Mouse (Mus musculus): Measurements from ENCODE around the gene Ackr3. TPM values are rescaled to one million over a fixed set of nuclear protein-coding genes. Genes with fewer than 3 reads are reported as not detected.

Ackr3 gene
- total and polyA plus RNA-seq, 3 experiments: 0.11 TPM; not detected in 2

DNA sequence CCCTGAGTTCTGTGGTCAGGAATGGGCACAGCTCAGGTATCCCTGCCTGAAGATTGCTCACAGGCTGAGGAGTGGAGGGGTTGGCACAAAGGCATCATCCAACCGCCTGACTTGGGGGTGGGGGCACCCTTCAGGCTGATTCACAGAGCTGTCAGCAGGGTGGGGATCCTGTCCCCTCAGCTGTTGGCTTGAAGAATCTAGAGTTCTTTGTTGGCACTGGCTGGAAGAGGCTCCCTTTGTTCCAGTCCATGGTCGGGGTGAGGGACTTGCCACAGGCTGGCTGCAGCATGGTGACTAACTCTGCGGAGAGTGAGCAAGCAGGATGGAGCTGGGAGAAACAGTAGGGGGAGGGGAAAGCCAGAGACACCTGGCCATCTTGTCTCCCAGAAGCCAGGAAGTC lies 39.5 kb upstream of the Ackr3 start:
- H3K4me3 ChIP-seq (ENCODE audit: low read depth, low read length): no peak overlapping the region
- no peak for DNase-seq (ENCODE audit: low spot score)

DNA sequence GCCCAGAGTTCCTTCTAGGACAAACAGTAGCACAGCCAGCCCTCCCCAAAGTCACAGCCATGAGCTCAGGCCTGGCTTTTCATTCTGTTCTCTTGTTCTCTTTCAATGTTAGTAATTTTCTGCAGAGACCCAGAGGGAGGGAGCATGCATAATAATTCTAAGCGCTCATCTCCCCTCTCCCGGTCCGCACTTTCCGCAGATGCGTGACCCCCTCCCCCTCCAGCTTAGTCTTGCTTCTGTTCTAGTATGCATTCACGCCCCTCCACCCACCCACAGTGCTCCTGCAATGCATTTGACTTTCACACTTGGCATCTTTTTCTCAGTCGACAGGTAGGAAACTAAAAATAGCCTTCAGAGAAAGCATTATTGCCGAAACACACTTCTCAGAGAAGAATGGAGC lies 29.4 kb upstream of the Ackr3 start:
- ATAC-seq (ENCODE audit: extremely low read depth, insufficient number of reproducible peaks, low FRiP score, poor library complexity, severe bottlenecking) (no peak), DNase-seq (ENCODE audit: low spot score) (no peak)
- Histone ChIP-seq H3K4me3 (ENCODE audit: low read depth, low read length) (no peak overlapping the region), H3K27me3 (ENCODE audit: insufficient read depth, low read length) (no peaks in the 10 kb centered on the region), H3K36me3 (replicated peaks) (no peaks in the 10 kb centered on the region), H3K9me3 (replicated peaks) (peaks cover 85% of the 10 kb centered on the region), H3K4me1 (ENCODE audit: insufficient read depth, low read depth, low read length) (no peaks in the 10 kb centered on the region)
- TF ChIP-seq TAL1 (conservative IDR thresholded peaks at IDR 0.05; ENCODE audit: low read depth, low read length) (no peak), CTCF (IDR thresholded peaks at IDR 0.05; ENCODE audit: low read depth, low read length) (no peak), GATA2 (IDR thresholded peaks at IDR 0.05; ENCODE audit: borderline replicate concordance, low read depth, low read length) (no peak), POLR2AphosphoS5 (IDR thresholded peaks at IDR 0.05; ENCODE audit: insufficient replicate concordance, low read depth, low read length) (no peak), GATA1 (IDR thresholded peaks at IDR 0.05; ENCODE audit: borderline replicate concordance, low read length) (no peak)

More for the DNA sequence above, 39.5 kb upstream of the Ackr3 start:
- Histone ChIP-seq H3K9me3 (replicated peaks) (peaks cover 89% of the 10 kb centered on the region), H3K4me1 (ENCODE audit: insufficient read depth, low read depth, low read length) (no peaks in the 10 kb centered on the region), H3K36me3 (replicated peaks) (no peaks in the 10 kb centered on the region), H3K27me3 (ENCODE audit: insufficient read depth, low read length) (no peaks in the 10 kb centered on the region)
- no peak for ATAC-seq (ENCODE audit: extremely low read depth, insufficient number of reproducible peaks, low FRiP score, poor library complexity, severe bottlenecking)
- no peak for TF ChIP-seq CTCF (IDR thresholded peaks at IDR 0.05; ENCODE audit: low read depth, low read length)
- TF ChIP-seq POLR2AphosphoS5 (IDR thresholded peaks at IDR 0.05; ENCODE audit: insufficient replicate concordance, low read depth, low read length): no peak
- no peak for TF ChIP-seq GATA1 (IDR thresholded peaks at IDR 0.05; ENCODE audit: borderline replicate concordance, low read length)
- TF ChIP-seq GATA2 (IDR thresholded peaks at IDR 0.05; ENCODE audit: borderline replicate concordance, low read depth, low read length): no peak
- no peak for TF ChIP-seq TAL1 (conservative IDR thresholded peaks at IDR 0.05; ENCODE audit: low read depth, low read length)

DNA sequence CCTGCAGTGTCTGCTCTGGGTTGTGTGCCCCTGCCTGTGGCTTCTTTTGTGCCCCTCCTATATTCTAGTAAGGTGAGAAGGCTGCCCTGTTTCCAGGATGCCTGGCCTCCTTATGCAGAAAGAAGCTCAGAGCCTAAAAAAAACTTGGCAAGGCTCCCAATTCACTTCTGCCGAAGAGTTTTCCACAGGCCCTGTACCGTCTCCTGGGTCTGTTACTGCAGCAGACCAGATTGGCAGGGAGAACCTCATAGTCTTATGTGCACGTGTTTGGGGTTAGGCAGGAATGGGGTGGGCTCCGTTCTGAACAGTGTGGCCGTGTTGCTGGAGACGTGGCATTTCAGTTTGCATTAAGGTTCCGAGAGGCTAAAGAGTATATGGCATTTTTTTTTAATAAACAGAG lies 27.6 kb upstream of the Ackr3 start:
- TF ChIP-seq CTCF (IDR thresholded peaks at IDR 0.05; ENCODE audit: low read depth, low read length) (no peak), GATA2 (IDR thresholded peaks at IDR 0.05; ENCODE audit: borderline replicate concordance, low read depth, low read length) (no peak), GATA1 (IDR thresholded peaks at IDR 0.05; ENCODE audit: borderline replicate concordance, low read length) (no peak), TAL1 (conservative IDR thresholded peaks at IDR 0.05; ENCODE audit: low read depth, low read length) (no peak), POLR2AphosphoS5 (IDR thresholded peaks at IDR 0.05; ENCODE audit: insufficient replicate concordance, low read depth, low read length) (no peak)
- no peak for DNase-seq (ENCODE audit: low spot score)
- ATAC-seq (ENCODE audit: extremely low read depth, insufficient number of reproducible peaks, low FRiP score, poor library complexity, severe bottlenecking): no peak
- H3K4me3 ChIP-seq (ENCODE audit: low read depth, low read length): no peak overlapping the region
- no peaks in the 10 kb centered on the region for H3K27me3 ChIP-seq (ENCODE audit: insufficient read depth, low read length)
- peaks cover 89% of the 10 kb centered on the region for H3K9me3 ChIP-seq (replicated peaks)
- no peaks in the 10 kb centered on the region for H3K36me3 ChIP-seq (replicated peaks)
- H3K4me1 ChIP-seq (ENCODE audit: insufficient read depth, low read depth, low read length): no peaks in the 10 kb centered on the region

DNA sequence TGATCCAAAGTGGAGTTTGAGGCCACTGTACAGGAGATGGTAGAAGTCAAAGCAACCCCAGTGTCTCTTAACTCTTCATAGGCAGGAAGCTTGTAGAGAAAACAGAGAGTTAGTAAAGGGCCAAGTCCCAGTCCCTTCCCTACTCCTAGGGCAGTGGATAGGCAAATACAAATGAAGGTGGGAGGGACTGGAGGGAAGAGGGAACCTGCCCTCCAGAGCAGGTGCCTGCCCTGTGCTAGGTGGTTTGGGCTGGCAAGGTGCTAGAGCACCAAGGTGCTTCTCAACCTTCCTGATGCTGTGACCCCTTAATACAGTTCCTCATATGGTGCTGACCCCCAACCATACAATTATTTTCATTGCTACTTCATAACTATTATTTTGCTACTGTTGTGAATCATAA lies 26.2 kb upstream of the Ackr3 start:
- Histone ChIP-seq H3K9me3 (replicated peaks) (peaks cover 88% of the 10 kb centered on the region), H3K27me3 (ENCODE audit: insufficient read depth, low read length) (no peaks in the 10 kb centered on the region), H3K36me3 (replicated peaks) (no peaks in the 10 kb centered on the region), H3K4me3 (ENCODE audit: low read depth, low read length) (no peak overlapping the region), H3K4me1 (ENCODE audit: insufficient read depth, low read depth, low read length) (no peaks in the 10 kb centered on the region)
- ATAC-seq (ENCODE audit: extremely low read depth, insufficient number of reproducible peaks, low FRiP score, poor library complexity, severe bottlenecking): no peak
- DNase-seq (ENCODE audit: low spot score): no peak
- no peak for TF ChIP-seq POLR2AphosphoS5 (IDR thresholded peaks at IDR 0.05; ENCODE audit: insufficient replicate concordance, low read depth, low read length)
- TF ChIP-seq GATA2 (IDR thresholded peaks at IDR 0.05; ENCODE audit: borderline replicate concordance, low read depth, low read length): no peak
- TF ChIP-seq CTCF (IDR thresholded peaks at IDR 0.05; ENCODE audit: low read depth, low read length): no peak
- TF ChIP-seq GATA1 (IDR thresholded peaks at IDR 0.05; ENCODE audit: borderline replicate concordance, low read length): no peak
- TF ChIP-seq TAL1 (conservative IDR thresholded peaks at IDR 0.05; ENCODE audit: low read depth, low read length): no peak

DNA sequence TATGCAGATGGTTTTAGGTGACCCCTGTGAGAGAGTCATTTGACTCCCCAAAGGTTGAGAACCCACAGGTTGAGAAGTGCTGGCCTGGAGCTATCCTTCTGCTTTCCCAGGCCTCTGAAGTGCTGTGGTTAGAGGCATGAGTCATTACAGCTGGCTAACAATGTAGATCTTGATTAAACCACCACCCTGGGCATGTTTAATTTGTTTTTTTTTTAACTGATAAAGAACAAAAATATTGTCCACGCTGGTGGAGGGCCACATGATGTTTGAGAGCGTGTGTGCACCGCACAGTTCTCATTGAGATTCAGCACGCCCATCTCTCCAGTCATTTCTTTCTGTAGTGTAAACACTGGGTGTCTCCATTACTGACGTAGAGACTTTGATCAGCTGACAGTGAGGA lies 25.8 kb upstream of the Ackr3 start:
- Histone ChIP-seq H3K27me3 (ENCODE audit: insufficient read depth, low read length) (no peaks in the 10 kb centered on the region), H3K36me3 (replicated peaks) (no peaks in the 10 kb centered on the region), H3K9me3 (replicated peaks) (peaks cover 87% of the 10 kb centered on the region), H3K4me3 (ENCODE audit: low read depth, low read length) (no peak overlapping the region), H3K4me1 (ENCODE audit: insufficient read depth, low read depth, low read length) (no peaks in the 10 kb centered on the region)
- no peak for ATAC-seq (ENCODE audit: extremely low read depth, insufficient number of reproducible peaks, low FRiP score, poor library complexity, severe bottlenecking)
- no peak for DNase-seq (ENCODE audit: low spot score)
- TF ChIP-seq POLR2AphosphoS5 (IDR thresholded peaks at IDR 0.05; ENCODE audit: insufficient replicate concordance, low read depth, low read length) (no peak), GATA1 (IDR thresholded peaks at IDR 0.05; ENCODE audit: borderline replicate concordance, low read length) (no peak), TAL1 (conservative IDR thresholded peaks at IDR 0.05; ENCODE audit: low read depth, low read length) (no peak), GATA2 (IDR thresholded peaks at IDR 0.05; ENCODE audit: borderline replicate concordance, low read depth, low read length) (no peak), CTCF (IDR thresholded peaks at IDR 0.05; ENCODE audit: low read depth, low read length) (no peak)

DNA sequence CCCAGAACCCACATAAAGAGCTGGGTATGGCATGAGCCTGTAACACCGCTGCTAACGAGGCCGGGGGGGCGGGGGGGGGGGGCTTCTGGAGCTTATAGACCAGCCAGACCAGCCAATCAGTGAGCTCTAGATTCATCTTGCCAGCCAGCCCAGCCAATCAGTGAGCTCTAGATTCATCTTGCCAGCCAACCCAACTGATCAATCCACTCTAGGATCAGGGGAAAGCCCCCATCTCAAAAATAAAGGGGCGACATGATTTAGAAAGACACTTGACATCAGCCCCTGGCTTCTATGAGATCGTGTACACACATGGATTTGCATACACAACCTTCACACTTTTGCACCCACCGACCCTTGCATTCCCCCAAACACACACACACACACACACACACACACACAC lies 23.3 kb upstream of the Ackr3 start:
- TF ChIP-seq CTCF (IDR thresholded peaks at IDR 0.05; ENCODE audit: low read depth, low read length) (no peak), POLR2AphosphoS5 (IDR thresholded peaks at IDR 0.05; ENCODE audit: insufficient replicate concordance, low read depth, low read length) (no peak), GATA1 (IDR thresholded peaks at IDR 0.05; ENCODE audit: borderline replicate concordance, low read length) (no peak), GATA2 (IDR thresholded peaks at IDR 0.05; ENCODE audit: borderline replicate concordance, low read depth, low read length) (no peak), TAL1 (conservative IDR thresholded peaks at IDR 0.05; ENCODE audit: low read depth, low read length) (no peak)
- no peak for DNase-seq (ENCODE audit: low spot score)
- Histone ChIP-seq H3K27me3 (ENCODE audit: insufficient read depth, low read length) (no peaks in the 10 kb centered on the region), H3K4me3 (ENCODE audit: low read depth, low read length) (no peak overlapping the region), H3K4me1 (ENCODE audit: insufficient read depth, low read depth, low read length) (no peaks in the 10 kb centered on the region), H3K9me3 (replicated peaks) (peaks cover 79% of the 10 kb centered on the region), H3K36me3 (replicated peaks) (no peaks in the 10 kb centered on the region)
- no peak for ATAC-seq (ENCODE audit: extremely low read depth, insufficient number of reproducible peaks, low FRiP score, poor library complexity, severe bottlenecking)

All from G1E (cell line).